In genomic region chr6:135228465-135228941, GRCm38 (mm10) we compare ENCODE assay signal across 10 mouse cellular contexts. TPM values are rescaled to one million over a fixed set of nuclear protein-coding genes. Genes with fewer than 3 reads are reported as not detected.
DNase-seq lines count a peak whose midpoint lies in the region; ATAC-seq and TF ChIP-seq lines count a peak whose summit lies in the region.
"Had no signal": no experiment of that assay in that cellular context is flagged by ENCODE, and none has a peak within 500 bp of the region (broad histone marks: within the 10 kb centered on the region; RNA-seq: fewer than 3 reads in every experiment).

No protein-coding gene starts in this region.

- ATAC-seq in forebrain, embryonic 13.5 days, result peak; percentile 26; the same call in 1 of the 2 replicates
- ATAC-seq in forebrain, postnatal 0 days, result no peak
- ATAC-seq in midbrain, embryonic 11.5 days (ENCODE audit: low FRiP score), result peak; percentile 74
- ATAC-seq in midbrain, embryonic 14.5 days (ENCODE audit: low FRiP score, low TSS enrichment), result no peak
- peak; percentile 56; the same call in 1 of the 2 replicates for ATAC-seq in hindbrain, embryonic 14.5 days (ENCODE audit: low FRiP score)

- H3K9ac ChIP-seq in forebrain, embryonic 13.5 days, result no peak overlapping the region
- H3K9ac ChIP-seq in forebrain, postnatal 0 days, result no peak overlapping the region
- no peak overlapping the region for H3K9ac ChIP-seq in midbrain, embryonic 11.5 days (ENCODE audit: low read length)
- H3K9ac ChIP-seq in midbrain, embryonic 14.5 days (replicated peaks; ENCODE audit: low read length), result no peak overlapping the region
- no peak overlapping the region for H3K9ac ChIP-seq in hindbrain, embryonic 14.5 days
- H3K9ac ChIP-seq: stomach, embryonic 15.5 days had no signal

- TF ChIP-seq CTCF in forebrain, postnatal 0 days (IDR thresholded peaks at IDR 0.05; ENCODE audit: low read depth), result no peak

- 45% methylated on average over 10 of the region's 10 CpGs for WGBS in forebrain, embryonic 13.5 days
- WGBS in forebrain, postnatal 0 days, result 40% methylated on average over 10 of the region's 10 CpGs
- 42% methylated on average over 10 of the region's 10 CpGs for WGBS in midbrain, embryonic 11.5 days
- 32% methylated on average over 10 of the region's 10 CpGs for WGBS in midbrain, embryonic 14.5 days
- 36% methylated on average over 10 of the region's 10 CpGs for WGBS in hindbrain, embryonic 14.5 days

- peaks cover 62% of the 10 kb centered on the region for H3K36me3 ChIP-seq in forebrain, embryonic 13.5 days (ENCODE audit: poor library complexity, severe bottlenecking)
- peaks cover 59% of the 10 kb centered on the region for H3K36me3 ChIP-seq in forebrain, postnatal 0 days (ENCODE audit: insufficient read depth)
- H3K36me3 ChIP-seq in midbrain, embryonic 11.5 days (ENCODE audit: control insufficient read depth, insufficient read depth, low read length), result no peaks in the 10 kb centered on the region
- H3K36me3 ChIP-seq in midbrain, embryonic 14.5 days (ENCODE audit: control insufficient read depth, insufficient read depth, low read length), result peaks cover 53% of the 10 kb centered on the region
- peaks cover 50% of the 10 kb centered on the region for H3K36me3 ChIP-seq in hindbrain, embryonic 14.5 days (replicated peaks; ENCODE audit: control insufficient read depth, insufficient read depth)
- no peaks in the 10 kb centered on the region for H3K36me3 ChIP-seq in splenic B cell, adult 2 months (ENCODE audit: control insufficient read depth, insufficient read depth, low read length, poor library complexity, severe bottlenecking)

- H3K4me1 ChIP-seq in forebrain, embryonic 13.5 days, result peaks cover 11% of the 10 kb centered on the region
- 0 out of 2 replicates have a peak, but pooled peaks cover 4% of the 10 kb centered on the region for H3K4me1 ChIP-seq in forebrain, postnatal 0 days (ENCODE audit: insufficient read depth)
- H3K4me1 ChIP-seq in midbrain, embryonic 11.5 days (ENCODE audit: control insufficient read depth, insufficient read depth, low read length), result peaks cover 11% of the 10 kb centered on the region; the same call in 1 of the 2 replicates
- H3K4me1 ChIP-seq in midbrain, embryonic 14.5 days (ENCODE audit: control insufficient read depth, insufficient read depth, low read length), result peaks cover 7% of the 10 kb centered on the region; the same call in 1 of the 2 replicates
- H3K4me1 ChIP-seq in hindbrain, embryonic 14.5 days (replicated peaks; ENCODE audit: control insufficient read depth, insufficient read depth, low read length), result peaks cover 10% of the 10 kb centered on the region
- H3K4me1 ChIP-seq: stomach, embryonic 15.5 days had no signal

- no peaks in the 10 kb centered on the region for H3K27me3 ChIP-seq in forebrain, embryonic 13.5 days
- no peaks in the 10 kb centered on the region for H3K27me3 ChIP-seq in forebrain, postnatal 0 days (ENCODE audit: insufficient read depth, low read length)
- H3K27me3 ChIP-seq in midbrain, embryonic 11.5 days (ENCODE audit: control insufficient read depth, insufficient read depth, low read length), result no peaks in the 10 kb centered on the region
- H3K27me3 ChIP-seq in midbrain, embryonic 14.5 days (ENCODE audit: control insufficient read depth, insufficient read depth, low read length), result no peaks in the 10 kb centered on the region
- no peaks in the 10 kb centered on the region for H3K27me3 ChIP-seq in hindbrain, embryonic 14.5 days (ENCODE audit: control insufficient read depth, insufficient read depth, low read length)
- H3K27me3 ChIP-seq in splenic B cell, adult 2 months (ENCODE audit: control insufficient read depth, insufficient read depth, low read length, poor library complexity, severe bottlenecking), result no peaks in the 10 kb centered on the region
- H3K27me3 ChIP-seq: stomach, embryonic 15.5 days had no signal

- H3K4me3 ChIP-seq in forebrain, embryonic 13.5 days, result no peak overlapping the region
- H3K4me3 ChIP-seq in forebrain, postnatal 0 days (ENCODE audit: low read depth, low read length), result no peak overlapping the region
- H3K4me3 ChIP-seq in midbrain, embryonic 11.5 days (ENCODE audit: low read depth, low read length), result no peak overlapping the region
- H3K4me3 ChIP-seq in midbrain, embryonic 14.5 days (replicated peaks; ENCODE audit: low read depth, low read length), result no peak overlapping the region
- no peak overlapping the region for H3K4me3 ChIP-seq in hindbrain, embryonic 14.5 days (replicated peaks; ENCODE audit: low read length)
- H3K4me3 ChIP-seq: stomach, embryonic 15.5 days had no signal

- no peak for DNase-seq in forebrain, postnatal 0 days
- DNase-seq in midbrain, embryonic 11.5 days (ENCODE audit: low spot score, missing footprints), result no peak
- no peak for DNase-seq in midbrain, embryonic 14.5 days
- DNase-seq in hindbrain, embryonic 14.5 days (ENCODE audit: low spot score), result no peak
- DNase-seq in splenic B cell, adult 2 months (ENCODE audit: low read depth, low spot score), result peak; percentile 56
- no peak for DNase-seq in adrenal gland, postnatal 4 days (ENCODE audit: low spot score in 2 of 2)
- DNase-seq in gastrocnemius, adult 8-10 months (ENCODE audit: low spot score in 2 of 2), result no peak
- DNase-seq: kidney, adult 18-20 months had no signal

- no peak overlapping the region for H3K4me2 ChIP-seq in forebrain, embryonic 13.5 days
- H3K4me2 ChIP-seq in forebrain, postnatal 0 days (ENCODE audit: low read depth), result no peak overlapping the region
- no peak overlapping the region for H3K4me2 ChIP-seq in midbrain, embryonic 11.5 days
- no peak overlapping the region for H3K4me2 ChIP-seq in midbrain, embryonic 14.5 days (ENCODE audit: low read length)
- H3K4me2 ChIP-seq in hindbrain, embryonic 14.5 days (replicated peaks), result no peak overlapping the region
- H3K4me2 ChIP-seq: stomach, embryonic 15.5 days had no signal

- H3K27ac ChIP-seq in forebrain, embryonic 13.5 days, result no peak overlapping the region
- no peak overlapping the region for H3K27ac ChIP-seq in forebrain, postnatal 0 days (ENCODE audit: low read depth, low read length)
- H3K27ac ChIP-seq in midbrain, embryonic 11.5 days (ENCODE audit: low read depth, low read length), result no peak overlapping the region
- no peak overlapping the region for H3K27ac ChIP-seq in midbrain, embryonic 14.5 days (replicated peaks; ENCODE audit: low read depth, low read length)
- no peak overlapping the region for H3K27ac ChIP-seq in hindbrain, embryonic 14.5 days
- H3K27ac ChIP-seq: stomach, embryonic 15.5 days had no signal

- no peaks in the 10 kb centered on the region for H3K9me3 ChIP-seq in forebrain, embryonic 13.5 days (replicated peaks)
- no peaks in the 10 kb centered on the region for H3K9me3 ChIP-seq in forebrain, postnatal 0 days (ENCODE audit: low read length)
- no peaks in the 10 kb centered on the region for H3K9me3 ChIP-seq in midbrain, embryonic 11.5 days (ENCODE audit: control insufficient read depth, low read length)
- H3K9me3 ChIP-seq in midbrain, embryonic 14.5 days (ENCODE audit: control insufficient read depth, low read length), result no peaks in the 10 kb centered on the region
- H3K9me3 ChIP-seq in hindbrain, embryonic 14.5 days (ENCODE audit: control insufficient read depth, low read length), result no peaks in the 10 kb centered on the region
- H3K9me3 ChIP-seq: stomach, embryonic 15.5 days had no signal

RNA-seq across cellular contexts. Expression of gene Gsg1, which starts 25.6 kb away (rescaled TPM):
- 0.41 and 0.48 TPM in 2 replicates for polyA plus RNA-seq in forebrain, embryonic 13.5 days (2015; fragmentation: Nextera tagmentation; extraction: Ambion mirVana)
- 0.19 and 0.31 TPM in 2 replicates for total RNA-seq in forebrain, postnatal 0 days (2014; rRNA removed)
- polyA plus RNA-seq in forebrain, postnatal 0 days (2015; fragmentation: Nextera tagmentation; extraction: Ambion mirVana), result 0.34 and 0.46 TPM in 2 replicates
- polyA plus RNA-seq in midbrain, embryonic 11.5 days (2014; fragmentation: Nextera tagmentation; extraction: Ambion mirVana), result 0.16 and 0.48 TPM in 2 replicates
- polyA plus RNA-seq in midbrain, embryonic 14.5 days (2014; fragmentation: Nextera tagmentation; extraction: Ambion mirVana), result 0.18 and 0.22 TPM in 2 replicates
- 0.15 and 0.31 TPM in 2 replicates for polyA plus RNA-seq in hindbrain, embryonic 14.5 days (2014; fragmentation: Nextera tagmentation; extraction: Ambion mirVana)
- not detected for total RNA-seq in adrenal gland, postnatal 4 days (2021)
- total RNA-seq in gastrocnemius, adult 8-10 months (2022), result not detected

RNA-seq across cellular contexts. Expression of gene Hebp1, which starts 30.7 kb away (rescaled TPM):
- polyA plus RNA-seq in forebrain, embryonic 13.5 days (2015; fragmentation: Nextera tagmentation; extraction: Ambion mirVana), result 2.0 and 4.0 TPM in 2 replicates
- total RNA-seq in forebrain, postnatal 0 days (2014; rRNA removed), result 10.2 and 11.1 TPM in 2 replicates
- 6.7 and 8.5 TPM in 2 replicates for polyA plus RNA-seq in forebrain, postnatal 0 days (2015; fragmentation: Nextera tagmentation; extraction: Ambion mirVana)
- polyA plus RNA-seq in midbrain, embryonic 11.5 days (2014; fragmentation: Nextera tagmentation; extraction: Ambion mirVana), result 1.8 and 2.9 TPM in 2 replicates
- polyA plus RNA-seq in midbrain, embryonic 14.5 days (2014; fragmentation: Nextera tagmentation; extraction: Ambion mirVana), result 3.5 and 8.0 TPM in 2 replicates
- polyA plus RNA-seq in hindbrain, embryonic 14.5 days (2014; fragmentation: Nextera tagmentation; extraction: Ambion mirVana), result 3.1 and 3.3 TPM in 2 replicates
- total RNA-seq in adrenal gland, postnatal 4 days (2021), result 10 to 100 TPM; 41.4 to 43.6 TPM
- total RNA-seq in gastrocnemius, adult 8-10 months (2022), result 10 to 100 TPM in 2 of 4 experiments, 1 to 10 TPM in 2; 4.3 to 13.2 (median 9.9) TPM

RNA-seq across cellular contexts. Expression of gene Fam234b, which starts 30.7 kb away (rescaled TPM):
- 53.4 and 62.2 TPM in 2 replicates for polyA plus RNA-seq in forebrain, embryonic 13.5 days (2015; fragmentation: Nextera tagmentation; extraction: Ambion mirVana)
- 59.8 and 81.3 TPM in 2 replicates for total RNA-seq in forebrain, postnatal 0 days (2014; rRNA removed)
- polyA plus RNA-seq in forebrain, postnatal 0 days (2015; fragmentation: Nextera tagmentation; extraction: Ambion mirVana), result 88.3 and 118 TPM in 2 replicates
- polyA plus RNA-seq in midbrain, embryonic 11.5 days (2014; fragmentation: Nextera tagmentation; extraction: Ambion mirVana), result 29.3 and 33.0 TPM in 2 replicates
- polyA plus RNA-seq in midbrain, embryonic 14.5 days (2014; fragmentation: Nextera tagmentation; extraction: Ambion mirVana), result 122 and 133 TPM in 2 replicates
- 117 and 126 TPM in 2 replicates for polyA plus RNA-seq in hindbrain, embryonic 14.5 days (2014; fragmentation: Nextera tagmentation; extraction: Ambion mirVana)
- total RNA-seq in adrenal gland, postnatal 4 days (2021), result 10 to 100 TPM; 40.8 to 44.7 TPM
- 1 to 10 TPM; 3.0 to 3.6 (median 3.3) TPM for total RNA-seq in gastrocnemius, adult 8-10 months (2022)

Comparison
In these comparisons a context has a peak if more than half of its experiments do, and no peak if none do; other contexts are left out.
1. ATAC-seq: peak in forebrain, embryonic 13.5 days (single experiment), midbrain, embryonic 11.5 days (single experiment) and hindbrain, embryonic 14.5 days (single experiment); none in forebrain, postnatal 0 days (single experiment) and midbrain, embryonic 14.5 days (single experiment).